Mouse (Mus musculus) liver, adult 2 months (tissue): Measurements from ENCODE around the gene Fgfr2. TPM values are rescaled to one million over a fixed set of nuclear protein-coding genes. Genes with fewer than 3 reads are reported as not detected.

Experiments used
- DNase-seq: peaks from one replicate; pipeline ENCODE4 v3.0.0-alpha.2; 2011; ENCODE audit warnings: low read depth, low spot score; ENCODE audit errors: extremely low read depth
- H3K27ac ChIP-seq: fragments of 200-500 bp; replicated peaks from 2 replicates; pipeline ENCODE4 v1.5.1; 2012; ENCODE audit warnings: low read depth, mild to moderate bottlenecking, control low read depth, inconsistent platforms, low read length; ENCODE audit not compliant: insufficient read depth
- H3K27me3 ChIP-seq: fragments of 200-500 bp; 2 replicates; pipeline ENCODE4 v1.6.1; 2012; ENCODE audit warnings: mild to moderate bottlenecking, moderate library complexity, low read length, inconsistent platforms; ENCODE audit not compliant: control insufficient read depth, insufficient read depth
- H3K36me3 ChIP-seq: fragments of 200-500 bp; 2 replicates; pipeline ENCODE4 v1.6.1; 2012; ENCODE audit warnings: low read length, inconsistent platforms; ENCODE audit not compliant: control insufficient read depth, insufficient read depth
- H3K4me1 ChIP-seq: fragments of 200-500 bp; 2 replicates; pipeline ENCODE4 v1.6.1; 2011; ENCODE audit warnings: low read length; ENCODE audit not compliant: control insufficient read depth, insufficient read depth
- H3K4me3 ChIP-seq: fragments of 200-500 bp; 2 replicates; pipeline ENCODE4 v1.5.1; 2011; ENCODE audit warnings: low read depth, mild to moderate bottlenecking, control low read depth, low read length, moderate library complexity; ENCODE audit not compliant: insufficient read depth
- H3K79me2 ChIP-seq: fragments of 200-500 bp; 2 replicates; pipeline ENCODE4 v1.6.1; 2012; ENCODE audit warnings: inconsistent platforms, mild to moderate bottlenecking, low read length, moderate library complexity; ENCODE audit not compliant: control insufficient read depth, insufficient read depth
- H3K9ac ChIP-seq: fragments of 200-500 bp; 2 replicates; pipeline ENCODE4 v1.6.1; 2012; ENCODE audit warnings: low read depth, mild to moderate bottlenecking, control low read depth, inconsistent platforms, low read length
- CTCF ChIP-seq: fragments of 200-500 bp; IDR thresholded peaks from 2 replicates; pipeline ENCODE4 v1.5.1; 2011; ENCODE audit warnings: low read depth, low read length, control low read depth
- POLR2A ChIP-seq: fragments of 200-500 bp; IDR thresholded peaks from 2 replicates; pipeline ENCODE4 v1.6.1; 2011; ENCODE audit warnings: low read length, control low read depth; ENCODE audit not compliant: insufficient read depth; ENCODE audit errors: extremely low read depth
- WGBS: fragments of 180-500 bp; shearing (Covaris S2); methylation state at CpG from one replicate; pipeline ENCODE4 v1.1.7; 2018; 5-methylcytosine and 5-hydroxymethylcytosine counted together
- polyA plus RNA-seq: library from polyadenylated mRNA; depleted of rRNA; stranded (reverse); fragments of >200 nt; gene quantifications from 2 replicates; pipeline ENCODE4 v1.2.3, GENCODE M21; 2012
- total RNA-seq: library from RNA; depleted of rRNA; stranded (reverse); fragments of >200 nt; gene quantifications from 2 replicates; pipeline ENCODE4 v1.2.3, GENCODE M21; 2014

Gene Fgfr2
- total and polyA plus RNA-seq, 2 experiments: 16.7 to 35.2 TPM

- no peak for DNase-seq
- Histone ChIP-seq H3K27me3 (no peaks in the 10 kb centered on the region), H3K27ac (no peak overlapping the region), H3K79me2 (no peaks in the 10 kb centered on the region), H3K4me3 (no peak overlapping the region), H3K36me3 (no peaks in the 10 kb centered on the region), H3K9ac (no peak overlapping the region), H3K4me1 (peaks cover 11% of the 10 kb centered on the region)
- WGBS: 95% methylated on average over 3 of the region's 3 CpGs
- no peak for TF ChIP-seq CTCF
- no peak for TF ChIP-seq POLR2A
Measured at GRCm38 (mm10) chr7:132702024-132702423, 421.1 kb downstream of the Fgfr2 start.

- Histone ChIP-seq H3K27me3 (no peaks in the 10 kb centered on the region), H3K9ac (no peak overlapping the region), H3K27ac (no peak overlapping the region), H3K36me3 (no peaks in the 10 kb centered on the region), H3K4me1 (peaks cover 11% of the 10 kb centered on the region), H3K79me2 (no peaks in the 10 kb centered on the region), H3K4me3 (no peak overlapping the region)
- no peak for DNase-seq
- WGBS: 69% methylated on average over 3 of the region's 3 CpGs
- TF ChIP-seq POLR2A (no peak), CTCF (no peak)
Measured at GRCm38 (mm10) chr7:132701412-132701811, 421.7 kb downstream of the Fgfr2 start.

- no peak for DNase-seq
- Histone ChIP-seq H3K4me1 (peaks cover 11% of the 10 kb centered on the region), H3K4me3 (no peak overlapping the region), H3K9ac (no peak overlapping the region), H3K27me3 (no peaks in the 10 kb centered on the region), H3K36me3 (no peaks in the 10 kb centered on the region), H3K27ac (no peak overlapping the region), H3K79me2 (no peaks in the 10 kb centered on the region)
- 85% methylated on average over 4 of the region's 4 CpGs for WGBS
- TF ChIP-seq CTCF (no peak), POLR2A (no peak)
Measured at GRCm38 (mm10) chr7:132700107-132700506, 423.0 kb downstream of the Fgfr2 start.

- no peak overlapping the region for H3K27ac ChIP-seq
- H3K4me3 ChIP-seq: no peak overlapping the region
- H3K36me3 ChIP-seq: no peaks in the 10 kb centered on the region
- DNase-seq: no peak
- TF ChIP-seq CTCF: no peak
- H3K27me3 ChIP-seq: no peaks in the 10 kb centered on the region
- no peaks in the 10 kb centered on the region for H3K79me2 ChIP-seq
- no peak overlapping the region for H3K9ac ChIP-seq
- peaks cover 11% of the 10 kb centered on the region for H3K4me1 ChIP-seq
Measured at GRCm38 (mm10) chr7:132699639-132700038, 423.5 kb downstream of the Fgfr2 start.

GRCm38 (mm10) chr7:132699165-132699564, 424.0 kb downstream of the Fgfr2 start:
- Histone ChIP-seq H3K27me3 (no peaks in the 10 kb centered on the region), H3K36me3 (no peaks in the 10 kb centered on the region), H3K4me1 (peaks cover 10% of the 10 kb centered on the region), H3K79me2 (no peaks in the 10 kb centered on the region), H3K9ac (no peak overlapping the region), H3K4me3 (no peak overlapping the region), H3K27ac (no peak overlapping the region)
- WGBS: 85% methylated on average over 4 of the region's 4 CpGs
- no peak for DNase-seq
- TF ChIP-seq CTCF (no peak), POLR2A (no peak)

GRCm38 (mm10) chr7:132698737-132699136, 424.4 kb downstream of the Fgfr2 start:
- H3K4me3 ChIP-seq: no peak overlapping the region
- no peak overlapping the region for H3K27ac ChIP-seq
- H3K4me1 ChIP-seq: peaks cover 6% of the 10 kb centered on the region
- H3K9ac ChIP-seq: no peak overlapping the region
- no peaks in the 10 kb centered on the region for H3K36me3 ChIP-seq
- H3K27me3 ChIP-seq: no peaks in the 10 kb centered on the region
- TF ChIP-seq CTCF (no peak), POLR2A (no peak)
- WGBS: 92% methylated on average over 4 of the region's 4 CpGs
- DNase-seq: no peak
- H3K79me2 ChIP-seq: no peaks in the 10 kb centered on the region
